Mouse (Mus musculus): ENCODE results near the gene Neu1. TPM values are rescaled to one million over a fixed set of nuclear protein-coding genes. Genes with fewer than 3 reads are reported as not detected.
A peak's percentile ranks its signal among the peaks of the same experiment; 100 is the strongest.
"Not testable (repeated sequence)": the region's sequence is repeated elsewhere in the genome, so short reads cannot be mapped to it uniquely, and the experiment has no call there.

Neu1 gene
- total RNA-seq, 2 experiments from 2014 or later = 14.0 to 14.6 TPM

DNA sequence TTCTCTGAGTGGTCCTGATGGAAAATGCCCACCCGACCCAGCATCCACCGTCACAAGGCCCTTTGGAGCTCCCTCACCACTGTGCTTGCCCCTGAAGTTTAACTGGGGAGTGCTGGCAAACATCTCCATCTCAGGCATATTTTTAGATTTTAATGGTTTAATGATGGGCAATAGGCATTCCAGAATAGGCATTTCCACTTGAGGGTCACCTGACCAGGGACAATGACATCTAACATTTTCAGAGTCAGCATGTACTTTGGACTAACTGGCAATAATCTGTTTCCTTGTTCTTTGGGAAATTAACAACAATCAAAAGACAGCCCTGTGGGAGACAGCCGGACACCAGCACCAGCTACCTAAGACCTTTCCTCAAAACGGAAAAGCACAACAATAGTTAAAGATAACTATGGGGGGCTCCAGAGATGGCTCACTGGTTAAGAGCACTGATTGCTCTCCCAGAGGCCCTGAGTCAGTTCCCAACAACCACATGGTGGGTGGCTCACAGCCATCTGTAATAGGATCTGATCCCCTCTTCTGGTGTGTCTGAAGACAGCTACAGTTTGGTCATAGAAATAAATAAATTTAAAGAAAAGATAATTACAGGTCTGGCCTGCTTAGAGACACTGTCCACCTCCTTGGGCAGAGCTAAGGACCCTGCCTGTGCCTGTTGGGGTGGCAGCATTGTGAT, 12.2 kb downstream of the Neu1 start:
- intact Hi-C loops (cut with DNase I) = loop anchor here (10.0 kb wide), 1 partner anchor 88 kb away; the partner anchor contains the start of genes Nelfe and Skiv2l
- no peak for DNase-seq

- DNase-seq = no peak
These were observed 13.3 kb downstream of the Neu1 start for GRCm38 (mm10) chr17:34944362-34944761.

DNA sequence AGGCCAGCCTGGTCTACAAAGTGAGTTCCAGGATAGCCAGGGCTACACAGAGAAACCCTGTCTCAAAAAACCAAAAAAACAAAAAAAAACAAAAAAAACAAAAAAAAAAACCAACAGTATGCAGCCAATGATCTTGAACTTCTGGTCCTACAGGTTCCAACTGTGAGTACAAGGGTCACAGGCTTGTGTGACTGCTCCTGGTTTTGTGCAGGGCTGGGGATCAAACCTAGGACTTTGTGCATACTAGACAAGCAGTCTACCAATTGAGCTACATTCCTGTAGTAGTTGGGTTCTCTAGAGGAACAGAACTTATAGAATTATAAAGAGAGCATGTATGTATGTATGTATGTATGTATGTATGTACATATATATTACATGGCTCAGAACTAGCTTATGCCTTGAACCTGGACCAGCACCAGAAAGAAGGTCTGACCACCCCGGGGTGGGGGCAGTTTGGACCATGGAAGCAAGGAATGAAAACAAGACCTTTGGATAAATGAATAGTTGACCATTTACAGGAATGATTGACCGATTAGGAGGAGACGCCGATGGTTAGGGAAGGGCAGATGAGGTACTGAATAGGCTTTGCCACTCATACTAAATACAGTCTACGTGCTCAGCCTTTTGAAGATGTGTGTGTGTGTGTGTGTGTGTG, 15.6 kb downstream of the Neu1 start:
- intact Hi-C loops (cut with DNase I) = loop anchor here (2.0 to 10.0 kb wide), 2 partner anchors 14 to 92 kb away; partner anchors contain the start of genes Nelfe and Skiv2l
- no peak for DNase-seq

More at GRCm38 (mm10) chr17:34944362-34944761, 13.3 kb downstream of the Neu1 start:
- intact Hi-C loops (cut with DNase I) = loop anchor here (10.0 kb wide), 1 partner anchor 90 kb away; the partner anchor contains the start of genes Nelfe and Skiv2l

GRCm38 (mm10) chr17:34947606-34948005, 16.6 kb downstream of the Neu1 start:
- no peak for DNase-seq
- intact Hi-C loops (cut with DNase I) = loop anchor here (2.0 to 10.0 kb wide), 2 partner anchors 15 to 93 kb away; partner anchors contain the start of genes Nelfe and Skiv2l

- DNase-seq = not testable (repeated sequence)
- intact Hi-C loops (cut with DNase I) = loop anchor here (10.0 kb wide), 1 partner anchor 94 kb away; the partner anchor contains the start of genes Nelfe and Skiv2l
These were observed 17.9 kb downstream of the Neu1 start for GRCm38 (mm10) chr17:34948721-34949552.

DNA sequence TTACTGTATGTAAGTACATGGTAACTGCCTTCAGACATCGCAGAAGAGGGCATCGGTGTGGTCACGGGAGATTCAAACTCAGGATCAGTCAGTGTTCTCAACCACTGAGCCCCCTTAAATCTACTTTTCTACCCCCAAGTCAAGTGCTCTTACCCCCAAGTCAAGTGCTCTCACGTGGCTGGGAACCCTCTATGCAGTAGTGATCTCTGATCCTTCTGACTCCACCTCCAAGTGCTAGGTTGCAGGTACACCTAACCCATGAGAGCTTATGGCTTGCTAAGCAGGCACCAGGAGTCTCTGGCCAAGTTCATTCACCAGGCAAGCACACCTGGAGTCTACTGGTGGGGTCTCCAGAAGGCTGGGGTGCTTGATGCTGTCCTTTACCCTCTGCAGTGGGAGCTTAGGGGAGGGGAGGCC, 18.5 kb downstream of the Neu1 start:
- no peak for DNase-seq
- intact Hi-C loops (cut with DNase I) = loop anchor here (10.0 kb wide), 1 partner anchor 95 kb away; the partner anchor contains the start of genes Nelfe and Skiv2l

DNA sequence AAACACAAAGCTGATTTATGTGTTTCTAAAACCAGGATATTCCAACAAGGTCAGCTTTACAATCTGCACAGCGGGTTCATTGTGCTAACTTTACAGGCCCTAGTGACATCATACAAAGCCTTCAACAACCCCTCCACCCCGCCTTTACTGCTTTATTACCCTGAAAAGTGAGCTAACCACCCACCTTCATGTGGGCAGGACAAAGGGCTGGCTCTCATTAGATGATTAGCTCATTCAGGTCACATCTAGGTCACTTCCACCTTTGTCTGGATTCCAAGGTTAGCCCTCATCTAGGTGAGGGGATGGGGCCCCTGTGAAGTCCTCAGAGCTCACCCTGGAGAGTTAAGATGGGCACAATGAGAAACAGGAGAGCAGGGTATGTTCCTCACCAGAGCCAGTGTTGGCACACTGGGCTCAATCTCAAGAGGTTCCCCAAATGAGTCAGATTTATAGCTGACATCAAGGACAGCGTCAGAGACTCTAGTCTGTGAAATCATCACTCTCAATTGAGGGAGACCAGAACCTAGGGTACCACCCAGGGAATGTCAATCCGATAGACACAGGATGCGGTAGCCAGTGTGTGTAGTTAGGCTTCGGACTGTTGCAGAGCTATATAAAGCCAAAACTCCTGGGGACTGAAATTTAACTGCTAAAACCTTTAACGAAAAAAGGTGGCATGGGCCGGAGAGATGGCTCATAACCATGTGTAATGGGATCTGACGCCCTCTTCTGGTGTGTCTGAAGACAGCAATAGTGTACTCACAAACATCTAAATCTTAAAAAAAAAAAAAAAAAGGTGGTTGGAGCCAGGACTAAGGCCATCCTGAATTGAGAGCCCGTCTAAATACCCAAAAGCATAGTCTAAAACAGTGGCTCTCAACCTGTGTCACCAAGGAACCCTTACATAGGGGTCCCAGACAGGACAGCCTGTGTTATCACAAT, 19.7 kb downstream of the Neu1 start:
- intact Hi-C loops (cut with DNase I) = loop anchor here (1.0 kb wide), 1 partner anchor 33 kb away; no protein-coding TSS in a partner anchor
- DNase-seq = no peak

DNA sequence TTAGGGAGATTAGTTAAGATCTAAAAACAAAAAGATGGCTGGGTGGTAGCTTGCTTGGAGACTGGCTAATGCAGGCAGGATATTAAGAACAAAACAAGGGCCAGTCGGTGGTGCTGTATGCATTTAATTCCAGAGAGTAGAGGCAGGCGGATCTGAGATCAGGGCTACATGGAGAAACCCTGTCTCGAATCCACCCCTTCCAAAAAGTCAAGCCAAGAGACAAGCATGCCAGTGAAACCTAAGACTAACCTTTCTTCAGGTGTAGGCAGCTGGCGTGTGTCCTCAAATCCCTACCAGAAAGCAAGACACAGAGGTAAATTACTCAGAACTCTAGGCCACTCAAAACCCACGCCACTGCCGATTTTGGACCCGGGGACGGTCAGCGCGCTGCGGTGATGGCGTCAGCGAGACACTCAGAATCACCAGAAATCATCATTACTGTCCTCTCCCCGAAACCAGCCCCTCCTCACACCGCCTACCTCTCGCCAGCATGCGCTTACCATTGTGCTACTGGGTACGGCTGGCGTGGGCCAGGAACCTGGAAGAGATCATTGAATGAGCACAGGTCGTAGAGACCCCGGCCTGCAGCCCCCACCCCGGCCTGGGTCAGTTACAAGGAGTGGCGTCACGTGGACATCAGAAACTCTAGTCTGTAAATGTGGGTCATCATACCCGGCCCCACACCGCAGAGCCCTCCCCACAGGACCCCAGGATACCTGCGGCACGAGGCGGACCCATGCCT, 20.8 kb downstream of the Neu1 start:
- no peak for DNase-seq
- intact Hi-C loops (cut with DNase I) = loop anchor here (1.0 kb wide), 1 partner anchor 31 kb away; no protein-coding TSS in a partner anchor

- intact Hi-C loops (cut with DNase I) = no loop called here
- peak; percentile 82 to 91 for DNase-seq
These were observed 21.5 kb downstream of the Neu1 start for GRCm38 (mm10) chr17:34952378-34953040.

GRCm38 (mm10) chr17:34953258-34953657, 22.2 kb downstream of the Neu1 start:
- intact Hi-C loops (cut with DNase I) = no loop called here
- DNase-seq = no peak

GRCm38 (mm10) chr17:34953904-34954303, 22.9 kb downstream of the Neu1 start:
- intact Hi-C loops (cut with DNase I) = no loop called here
- DNase-seq = no peak

DNA sequence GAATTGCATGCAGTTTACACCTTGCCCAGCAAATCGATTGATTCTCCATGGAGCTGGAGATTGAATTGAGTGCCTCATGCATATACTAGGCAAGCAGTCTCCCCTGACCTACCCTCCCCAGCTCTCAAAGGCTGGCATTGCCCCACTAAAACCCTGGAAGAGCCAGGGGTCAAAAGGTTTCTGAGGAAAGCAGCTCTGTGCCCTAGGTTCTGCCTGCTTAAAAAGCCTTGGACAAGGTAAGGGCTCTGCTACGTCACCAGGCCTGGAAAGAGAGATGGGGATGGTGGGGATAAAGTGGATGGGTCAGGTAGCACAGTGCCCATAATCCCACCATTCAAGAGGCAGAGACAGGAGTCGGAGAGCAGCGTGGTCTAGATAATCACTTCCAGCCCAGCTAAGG, 23.8 kb downstream of the Neu1 start:
- no peak for DNase-seq
- intact Hi-C loops (cut with DNase I) = loop anchor here (1.0 kb wide), 1 partner anchor 23 kb away; no protein-coding TSS in a partner anchor

GRCm38 (mm10) chr17:34955884-34956283, 24.8 kb downstream of the Neu1 start:
- intact Hi-C loops (cut with DNase I) = loop anchor here (1.0 kb wide), 1 partner anchor 22 kb away; no protein-coding TSS in a partner anchor

GRCm38 (mm10) chr17:34956340-34956739, 25.3 kb downstream of the Neu1 start:
- no peak for DNase-seq
- intact Hi-C loops (cut with DNase I) = no loop called here

More at GRCm38 (mm10) chr17:34955884-34956283, 24.8 kb downstream of the Neu1 start:
- DNase-seq = no peak

GRCm38 (mm10) chr17:34957291-34957690, 26.2 kb downstream of the Neu1 start:
- intact Hi-C loops (cut with DNase I); DNase-seq: not testable (repeated sequence)

DNA sequence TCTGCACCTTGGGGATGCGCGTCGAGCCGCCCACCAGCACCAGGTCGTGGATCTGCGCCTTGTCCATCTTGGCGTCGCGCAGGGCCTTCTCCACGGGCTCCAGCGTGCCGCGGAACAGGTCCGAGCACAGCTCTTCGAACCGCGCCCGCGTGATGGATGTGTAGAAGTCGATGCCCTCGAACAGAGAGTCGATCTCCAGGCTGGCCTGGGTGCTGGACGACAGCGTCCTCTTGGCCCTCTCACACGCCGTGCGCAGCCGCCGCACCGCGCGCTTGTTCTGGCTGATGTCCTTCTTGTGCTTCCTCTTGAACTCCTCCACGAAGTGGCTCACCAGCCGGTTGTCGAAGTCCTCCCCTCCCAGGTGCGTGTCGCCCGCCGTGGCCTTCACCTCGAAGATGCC, 26.9 kb downstream of the Neu1 start:
- DNase-seq; intact Hi-C loops (cut with DNase I): not testable (repeated sequence)

GRCm38 (mm10) chr17:34958734-34959129, 27.7 kb downstream of the Neu1 start:
- DNase-seq; intact Hi-C loops (cut with DNase I): not testable (repeated sequence)
